Mouse (Mus musculus): ENCODE data around the gene Adnp. TPM values are rescaled to one million over a fixed set of nuclear protein-coding genes. Genes with fewer than 3 reads are reported as not detected.
"Not testable (repeated sequence)": the region's sequence is repeated elsewhere in the genome, so short reads cannot be mapped to it uniquely, and the experiment has no call there.

Gene Adnp
- total RNA-seq, 4 experiments from 2014 or later = 65.9 to 78.9 (median 72.1) TPM

DNA sequence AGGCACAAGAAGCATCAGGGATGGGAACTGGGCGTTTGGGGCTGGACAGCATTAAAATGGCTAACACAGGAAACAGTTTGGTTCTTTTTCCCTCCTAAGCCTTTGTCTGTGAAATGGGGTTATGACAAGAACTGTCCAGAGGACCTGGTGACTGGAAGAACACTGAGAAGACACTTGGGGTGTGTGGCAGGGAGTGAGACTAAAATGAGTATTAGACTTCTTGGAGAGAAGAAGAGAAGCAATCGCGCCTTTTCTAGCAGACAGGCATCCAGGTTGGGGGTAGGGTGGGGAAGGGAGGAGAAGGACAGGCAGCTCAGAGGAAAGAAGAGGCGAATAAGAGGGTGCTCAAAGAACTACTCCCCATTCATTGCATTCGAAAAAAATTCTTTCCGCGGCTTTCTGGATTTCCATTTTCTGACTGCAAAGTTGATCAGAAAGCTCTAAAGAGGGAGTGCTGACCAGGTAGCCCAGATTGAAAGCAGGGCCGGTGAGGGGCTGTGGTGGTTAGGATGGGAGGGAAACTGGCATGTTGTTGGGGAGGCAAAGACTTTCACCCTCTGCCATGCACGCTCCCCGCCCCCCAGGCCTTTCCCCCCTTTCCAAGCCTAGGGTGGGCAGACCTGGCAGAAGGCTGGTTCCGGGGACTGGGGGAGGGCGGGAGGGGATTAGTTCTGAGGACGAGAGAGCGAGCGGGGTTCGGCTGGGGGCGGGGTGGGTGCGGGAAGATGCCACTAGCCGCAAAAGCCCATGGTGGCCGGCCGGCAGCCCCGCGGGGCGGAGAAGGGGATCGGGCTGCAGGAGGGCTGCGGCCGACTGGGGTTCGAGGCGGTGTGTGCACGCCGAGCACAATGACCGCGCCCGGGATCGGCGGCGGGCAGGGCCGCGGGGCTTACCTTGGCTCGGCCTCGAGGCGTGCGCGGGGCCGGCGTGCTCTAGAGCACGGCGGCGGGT lies 956 bp downstream of the Adnp start:
- no peak for DNase-seq (ENCODE audit: low spot score in 2 of 2)

DNA sequence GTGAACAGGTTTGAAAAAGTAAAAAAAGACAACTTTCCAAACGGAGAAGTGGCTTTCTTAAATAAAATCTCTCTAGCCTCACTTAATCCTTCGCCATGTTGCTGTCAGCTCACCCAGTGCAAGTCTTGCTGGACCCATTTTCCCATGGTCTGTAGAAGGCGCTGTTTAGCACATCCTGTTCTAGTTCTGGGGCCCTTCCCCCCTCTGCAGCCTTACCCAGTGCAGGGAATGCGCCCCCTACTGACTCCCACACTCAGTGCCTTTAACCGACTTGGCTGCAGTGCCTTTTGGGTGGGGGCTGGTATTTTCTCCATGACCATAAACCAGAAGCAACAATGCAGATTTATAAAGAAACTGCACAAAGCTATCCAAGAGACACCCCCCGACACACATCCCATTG lies 1.6 kb downstream of the Adnp start:
- peak; percentile 72 to 84 for DNase-seq (ENCODE audit: low spot score in 2 of 2)

DNA sequence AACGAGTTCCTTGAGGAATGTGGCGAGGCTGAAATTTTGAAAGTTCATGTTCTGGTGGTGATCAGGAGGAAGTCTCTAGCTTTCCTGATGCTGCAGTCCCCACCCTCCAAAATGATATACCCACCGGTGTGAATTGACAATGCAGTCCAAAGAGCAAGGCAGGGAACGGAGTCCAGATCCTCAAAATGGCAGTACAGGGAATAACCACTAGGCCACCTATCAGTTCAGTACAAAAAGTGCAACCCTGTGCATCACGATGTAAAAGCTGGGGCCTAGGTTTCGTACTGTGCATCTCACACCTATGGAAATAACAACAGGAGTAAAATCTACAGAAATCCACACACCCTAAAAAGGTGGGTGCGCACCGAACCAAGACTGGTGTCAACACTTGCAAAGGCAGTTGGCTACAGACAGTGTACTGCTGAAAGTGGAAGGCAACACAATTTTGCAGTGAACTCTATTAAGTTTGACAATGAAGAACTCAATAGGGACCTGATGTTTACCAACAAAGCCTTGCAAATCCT lies 2.4 kb downstream of the Adnp start:
- DNase-seq (ENCODE audit: low spot score in 2 of 2) = no peak

DNA sequence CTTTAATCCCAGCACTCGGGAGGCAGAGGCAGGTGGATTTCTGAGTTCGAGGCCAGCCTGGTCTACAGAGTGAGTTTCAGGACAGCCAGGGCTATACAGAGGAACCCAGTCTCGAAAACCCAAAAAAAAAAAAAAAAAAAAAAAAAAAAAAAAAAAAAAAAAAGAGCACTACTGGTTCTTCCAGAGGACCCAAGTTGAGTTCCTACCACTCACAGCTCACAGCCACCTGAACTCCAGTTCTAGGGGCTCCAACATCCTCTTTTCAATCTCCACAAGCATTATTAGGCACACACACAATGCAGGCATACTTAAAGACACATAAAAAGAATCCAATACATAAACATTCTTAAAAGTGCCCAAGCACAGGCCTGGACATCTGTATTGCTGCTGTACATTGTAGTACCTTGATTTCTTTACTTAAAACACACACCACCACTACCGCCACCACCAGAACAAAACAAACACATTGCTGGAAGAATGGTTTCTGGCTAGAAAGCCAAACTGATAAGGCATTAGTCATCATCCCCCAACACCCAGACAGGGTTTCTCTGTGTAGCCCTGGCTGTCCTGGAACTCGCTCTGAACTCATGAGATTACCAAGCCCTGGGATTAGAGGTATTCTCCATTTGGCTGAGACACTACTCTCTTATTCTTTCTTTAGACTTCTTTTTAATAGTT lies 6.8 kb downstream of the Adnp start:
- DNase-seq (ENCODE audit: low spot score in 2 of 2) = no peak

DNA sequence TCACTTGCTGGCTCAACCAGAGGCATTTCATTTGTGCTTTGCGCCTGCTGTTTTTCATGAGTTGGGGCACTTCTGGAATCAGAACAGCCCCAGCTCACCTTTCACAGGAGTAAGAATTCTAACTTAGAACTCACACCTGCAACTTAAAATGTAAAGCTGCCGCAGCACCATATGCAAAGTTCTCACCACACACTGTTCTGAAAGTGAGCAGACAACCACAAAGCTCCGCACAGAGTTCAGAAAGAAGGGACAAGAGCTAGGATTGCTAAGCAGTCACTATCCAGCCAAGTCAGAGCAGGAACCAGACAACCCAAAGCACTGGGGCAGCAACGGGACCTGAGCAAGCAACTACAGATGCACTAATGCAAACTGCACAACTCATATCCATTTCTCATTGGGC lies 7.4 kb downstream of the Adnp start:
- no peak for DNase-seq (ENCODE audit: low spot score in 2 of 2)

DNA sequence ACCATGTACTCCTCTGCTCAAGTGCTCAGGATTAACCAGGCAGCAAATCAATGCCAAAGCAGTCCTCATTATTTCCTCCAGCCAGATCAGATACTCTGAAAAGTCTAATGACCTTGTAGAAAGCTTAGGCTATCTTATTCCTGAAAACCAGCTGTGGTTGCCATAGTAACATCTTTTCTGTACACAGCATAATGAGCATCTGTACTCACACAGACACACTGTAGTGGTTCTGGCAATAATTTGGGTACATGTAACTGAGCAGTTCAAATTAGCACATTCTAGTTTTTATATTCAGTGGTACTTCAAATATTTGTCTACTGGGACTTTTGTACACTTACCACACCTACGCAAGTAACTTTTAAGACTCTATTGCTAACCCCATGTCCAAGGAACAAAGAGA lies 8.5 kb downstream of the Adnp start:
- DNase-seq (ENCODE audit: low spot score in 2 of 2) = no peak

DNA sequence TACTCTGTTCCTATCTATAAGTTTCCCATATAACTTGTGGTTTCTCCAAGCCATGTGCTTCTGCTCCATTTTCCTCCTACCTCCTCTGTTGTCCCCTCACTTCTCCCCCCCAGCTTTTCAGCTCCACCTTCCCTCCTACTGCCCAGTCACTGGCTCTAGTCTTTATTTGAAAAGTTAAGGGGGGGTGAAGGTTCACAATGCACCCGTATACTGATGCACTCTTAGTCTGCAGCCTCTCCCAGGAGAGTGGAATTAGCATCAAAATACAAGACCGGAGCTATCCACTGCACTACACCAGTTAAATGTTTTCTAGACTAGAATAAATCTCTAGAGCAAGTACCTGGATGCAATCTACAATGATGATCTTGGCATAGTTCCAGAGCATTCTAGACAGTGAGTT lies 11.2 kb downstream of the Adnp start:
- DNase-seq (ENCODE audit: low spot score in 2 of 2) = no peak

DNA sequence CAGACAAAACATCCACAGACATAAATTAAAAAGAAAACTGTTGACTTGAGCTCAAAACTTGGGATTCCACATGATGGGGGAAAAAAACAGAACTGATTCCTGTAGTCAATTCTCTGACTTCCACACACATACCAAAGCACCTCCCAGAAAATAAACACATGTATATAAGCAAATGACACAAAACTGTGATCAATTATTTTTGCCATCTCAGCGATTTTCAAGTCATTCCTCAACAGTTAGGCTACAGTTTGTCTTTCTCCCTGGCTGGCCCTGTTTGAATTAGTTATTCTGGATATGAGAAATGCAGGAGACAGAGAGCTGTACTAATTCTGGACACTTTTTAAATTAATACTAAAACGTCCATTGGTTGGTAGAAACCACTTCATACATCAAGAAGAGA lies 13.2 kb downstream of the Adnp start:
- DNase-seq (ENCODE audit: low spot score in 2 of 2) = no peak

DNA sequence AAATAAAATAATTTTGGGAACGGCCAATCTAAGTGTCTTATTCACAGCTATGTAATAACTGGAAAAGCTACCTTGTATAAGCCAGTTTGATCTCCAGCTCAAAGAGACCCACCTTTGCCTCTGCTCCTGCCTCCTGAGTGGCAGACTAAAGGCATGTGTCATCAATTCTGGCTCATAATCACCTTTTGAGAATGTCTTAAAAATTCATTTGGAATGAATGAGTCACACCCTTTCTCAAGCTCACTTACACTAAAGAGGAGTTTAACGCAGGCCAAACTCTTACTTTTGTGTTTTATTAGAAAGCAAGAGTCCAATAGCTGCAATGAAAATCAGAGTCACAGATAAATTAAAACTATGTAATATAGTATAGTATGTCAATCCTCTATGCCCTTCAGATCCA lies 15.1 kb downstream of the Adnp start:
- DNase-seq (ENCODE audit: low spot score in 2 of 2) = no peak

DNA sequence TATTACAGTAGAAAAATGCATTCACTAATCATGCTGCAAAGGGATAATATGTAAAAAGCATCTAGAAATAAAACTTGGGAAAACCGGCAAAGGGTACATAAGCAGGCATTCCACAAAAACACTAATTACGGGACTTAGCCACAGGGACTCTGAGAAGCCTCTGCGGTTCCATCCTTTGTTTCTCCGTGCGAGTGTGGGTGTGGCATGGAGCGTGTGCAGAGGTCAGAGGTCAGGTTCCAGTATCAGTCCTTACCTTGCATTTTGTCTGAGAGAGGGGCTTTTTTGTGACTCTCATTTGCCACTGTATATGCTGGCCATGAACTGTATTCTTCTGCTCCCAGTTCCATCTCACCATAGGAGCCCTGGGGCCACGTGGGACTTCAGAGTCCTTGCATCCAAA lies 31.0 kb downstream of the Adnp start:
- DNase-seq (ENCODE audit: low spot score in 2 of 2) = no peak

DNA sequence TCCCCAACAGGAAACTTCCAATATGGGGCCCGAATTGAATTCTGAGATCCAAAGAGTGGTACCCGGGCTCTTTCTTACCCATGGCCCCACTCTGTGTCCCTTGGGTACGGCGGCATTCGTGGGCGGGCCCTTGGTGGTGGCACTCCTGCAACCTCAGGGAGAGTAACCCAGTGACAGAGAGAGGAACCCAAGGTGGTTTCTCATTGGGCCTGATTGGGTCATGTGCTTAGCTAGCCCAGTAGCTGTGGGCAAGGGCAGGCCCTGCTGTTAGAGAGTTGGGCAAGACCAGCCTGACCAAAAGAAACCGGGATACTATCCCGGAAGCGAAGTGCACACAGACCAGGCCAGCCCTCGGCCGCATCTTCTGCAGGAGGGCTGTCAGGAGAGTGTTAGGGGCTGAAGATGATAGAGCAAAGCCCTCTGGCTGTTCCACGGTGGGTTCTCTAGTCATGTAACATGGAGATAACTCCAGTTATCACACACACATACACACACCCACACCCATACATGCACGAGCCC lies 36.7 kb downstream of the Adnp start:
- no peak for DNase-seq (ENCODE audit: low spot score in 2 of 2)

DNA sequence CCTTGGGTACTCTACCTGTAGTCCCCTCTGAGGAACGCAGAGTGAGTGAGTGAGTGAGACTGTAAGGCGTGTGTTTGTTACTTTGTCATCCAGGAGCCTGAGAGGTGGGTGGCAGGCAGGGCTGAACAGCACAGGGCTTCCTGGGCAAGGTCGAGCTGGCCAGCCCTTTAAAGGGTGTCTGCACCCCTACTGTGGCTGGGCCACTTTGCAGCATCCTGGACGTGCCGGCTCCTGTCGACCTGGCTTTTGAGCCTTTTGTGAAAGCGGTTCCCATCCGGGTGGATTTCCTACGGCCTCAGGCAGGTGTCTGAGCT lies 37.2 kb downstream of the Adnp start:
- DNase-seq (ENCODE audit: low spot score in 2 of 2) = no peak

DNA sequence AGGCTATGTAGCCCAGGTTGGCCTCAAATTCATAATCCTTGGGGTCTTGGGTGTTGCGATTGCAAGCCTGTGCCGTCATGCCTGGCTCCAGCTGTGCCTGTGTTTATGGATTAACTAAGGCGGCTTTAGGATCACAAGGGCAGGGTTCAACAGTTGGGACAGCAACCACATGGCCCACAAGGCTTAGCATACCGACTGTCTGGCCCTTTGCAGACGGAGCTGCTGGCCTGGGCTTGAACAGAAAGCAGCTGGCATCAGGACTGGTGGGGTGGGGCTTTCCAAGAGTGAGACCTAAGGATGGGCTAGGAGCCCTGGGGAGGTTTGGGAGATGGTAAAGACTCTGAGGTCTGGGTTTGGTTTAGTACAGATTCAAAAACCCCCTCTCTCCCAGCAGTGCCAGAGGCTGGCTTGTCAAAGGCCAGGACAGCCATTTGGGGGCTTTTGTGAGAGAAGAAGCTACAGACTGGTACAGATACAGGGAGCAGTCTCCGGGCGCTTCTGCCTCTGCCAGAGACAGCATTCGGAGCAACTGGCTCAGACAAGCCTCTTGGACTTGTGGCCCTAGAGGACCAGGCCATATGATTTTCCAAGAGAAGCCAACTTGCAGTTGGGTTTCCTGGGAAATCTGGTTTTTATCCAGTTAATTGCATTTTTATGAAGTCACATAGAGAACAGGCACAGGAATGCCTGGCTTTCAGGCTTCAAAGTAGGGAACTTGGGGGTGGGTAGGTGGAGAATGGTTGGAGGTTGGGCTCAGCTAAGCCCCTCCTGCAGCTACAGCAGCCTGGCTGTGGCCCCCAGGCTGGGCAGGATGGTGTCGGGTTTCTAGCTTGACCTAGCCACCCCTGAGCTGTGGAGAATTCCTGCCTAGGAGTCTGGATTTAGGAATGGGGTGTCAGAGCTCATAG lies 37.8 kb downstream of the Adnp start:
- no peak for DNase-seq (ENCODE audit: low spot score in 2 of 2)

DNA sequence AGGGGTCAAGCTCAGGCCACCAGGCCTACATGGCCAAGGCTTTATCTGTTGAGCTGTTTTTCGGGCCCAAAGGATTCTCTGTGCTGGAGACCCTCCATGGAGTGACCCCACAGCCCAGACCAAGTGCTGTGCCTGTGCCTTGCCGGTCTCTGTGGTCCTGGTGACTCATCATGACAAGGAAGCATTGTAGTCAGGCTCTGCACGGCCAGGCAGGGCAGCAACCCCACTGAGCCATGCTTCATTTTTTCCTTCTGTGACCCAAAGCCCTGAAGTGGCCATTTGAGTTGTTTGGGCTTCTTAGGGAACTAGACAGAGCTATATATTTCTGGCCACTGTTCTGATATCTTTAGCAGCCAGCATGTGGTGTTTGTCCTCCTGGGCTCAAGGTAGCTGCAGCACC lies 39.1 kb downstream of the Adnp start:
- no peak for DNase-seq (ENCODE audit: low spot score in 2 of 2)

DNA sequence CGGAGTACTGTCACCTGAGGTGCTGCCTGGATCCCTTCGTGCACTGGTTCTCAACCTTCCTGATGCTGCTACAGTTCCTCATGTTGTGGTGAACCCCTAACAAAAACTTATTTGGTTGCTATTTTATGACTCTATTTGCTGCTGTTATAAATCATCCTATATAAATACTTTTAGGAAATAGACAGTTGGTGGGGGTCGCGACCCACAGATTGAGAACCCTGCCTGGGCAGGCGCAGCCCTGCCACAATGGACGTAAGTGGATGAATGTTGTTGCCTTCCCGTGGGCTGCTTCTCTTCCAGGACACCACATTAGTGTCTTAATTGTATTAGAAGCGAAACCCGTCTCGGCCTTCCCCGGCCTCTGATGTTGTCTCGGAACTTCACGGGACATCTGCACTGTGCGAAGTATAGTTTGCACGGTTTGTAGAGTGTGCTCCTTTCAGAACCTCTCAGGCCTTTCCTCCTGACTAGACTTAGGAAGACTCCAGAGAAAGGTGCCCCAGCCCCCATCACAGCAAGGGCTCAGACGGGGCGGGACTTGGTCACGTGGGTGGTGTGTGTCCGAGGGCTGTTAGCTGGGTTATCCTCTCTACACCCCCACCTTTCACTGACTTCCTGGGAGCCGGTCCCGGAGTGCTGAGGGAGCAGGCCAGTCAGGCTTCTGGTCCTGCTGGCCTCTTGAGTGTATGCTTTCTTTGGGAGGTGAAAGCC lies 40.0 kb downstream of the Adnp start:
- DNase-seq (ENCODE audit: low spot score in 2 of 2) = no peak

DNA sequence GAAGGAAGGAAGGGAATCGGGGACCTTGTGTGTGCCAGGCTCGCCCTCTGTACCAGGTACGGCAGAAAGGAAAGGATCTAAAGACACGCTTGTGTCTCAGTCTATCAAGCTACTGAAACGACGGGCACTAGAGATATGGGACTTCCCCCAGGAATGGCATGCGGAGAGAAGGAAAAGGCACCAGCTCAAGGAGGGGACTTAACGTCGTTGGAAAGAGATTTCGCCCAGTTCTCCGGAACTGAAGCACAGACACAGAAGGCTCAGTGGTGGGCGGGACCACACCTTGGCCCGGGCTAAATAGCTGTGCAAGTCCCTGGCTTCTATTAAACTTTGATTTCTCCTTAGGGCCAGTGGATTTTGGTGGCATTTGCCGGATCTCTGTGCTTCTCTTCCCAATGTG lies 44.9 kb downstream of the Adnp start:
- DNase-seq (ENCODE audit: low spot score in 2 of 2) = no peak

DNA sequence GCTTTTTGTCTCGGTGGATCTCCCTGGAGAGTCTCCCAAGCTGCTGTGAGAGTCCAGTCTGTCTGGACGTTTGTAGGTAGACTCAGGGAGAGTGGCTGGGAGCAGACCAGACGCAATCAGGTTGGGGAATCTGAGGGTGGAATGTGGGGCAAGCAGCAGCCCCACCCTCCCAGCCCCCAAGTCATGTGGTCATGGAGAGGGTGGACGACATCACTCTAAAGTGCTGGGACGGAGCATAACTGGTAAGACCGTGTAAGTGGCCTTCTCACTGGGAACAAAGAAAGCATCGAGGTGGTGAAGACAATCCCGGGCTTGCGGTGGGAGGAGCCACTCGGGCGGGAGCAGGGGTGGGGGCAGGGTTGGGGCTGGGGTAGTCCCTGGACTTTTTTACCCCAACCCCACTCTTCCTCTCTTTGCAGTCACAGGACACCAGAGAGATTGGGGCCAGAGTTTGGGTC lies 45.4 kb downstream of the Adnp start:
- DNase-seq (ENCODE audit: low spot score in 2 of 2) = no peak

DNA sequence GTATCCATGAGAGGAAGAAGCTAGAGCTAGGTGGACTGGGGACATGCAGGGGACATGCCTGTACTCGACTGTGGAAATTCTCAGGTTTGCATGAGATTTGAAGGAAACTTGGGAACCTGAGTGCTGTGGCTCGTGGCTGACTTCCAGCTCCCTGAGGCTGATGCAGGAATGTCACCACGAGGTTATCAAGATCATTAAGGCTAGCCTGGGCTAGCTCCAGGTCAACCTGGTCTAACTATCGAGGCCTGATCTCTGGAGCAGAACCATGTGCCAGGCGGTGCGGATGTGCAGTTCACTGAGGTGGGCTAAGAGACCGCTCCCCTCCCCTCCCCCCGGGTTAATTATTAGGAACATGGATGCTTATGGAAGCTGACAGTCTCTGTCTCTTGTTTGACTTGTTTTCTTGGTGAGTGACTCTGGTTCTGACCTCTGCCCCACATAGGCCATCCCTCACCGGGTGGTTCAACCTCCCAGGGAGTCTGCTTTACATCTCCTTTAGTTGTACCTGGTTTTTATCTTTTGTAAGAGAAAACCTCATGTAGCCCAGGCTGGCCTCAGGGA lies 46.5 kb downstream of the Adnp start:
- no peak for DNase-seq (ENCODE audit: low spot score in 2 of 2)

DNA sequence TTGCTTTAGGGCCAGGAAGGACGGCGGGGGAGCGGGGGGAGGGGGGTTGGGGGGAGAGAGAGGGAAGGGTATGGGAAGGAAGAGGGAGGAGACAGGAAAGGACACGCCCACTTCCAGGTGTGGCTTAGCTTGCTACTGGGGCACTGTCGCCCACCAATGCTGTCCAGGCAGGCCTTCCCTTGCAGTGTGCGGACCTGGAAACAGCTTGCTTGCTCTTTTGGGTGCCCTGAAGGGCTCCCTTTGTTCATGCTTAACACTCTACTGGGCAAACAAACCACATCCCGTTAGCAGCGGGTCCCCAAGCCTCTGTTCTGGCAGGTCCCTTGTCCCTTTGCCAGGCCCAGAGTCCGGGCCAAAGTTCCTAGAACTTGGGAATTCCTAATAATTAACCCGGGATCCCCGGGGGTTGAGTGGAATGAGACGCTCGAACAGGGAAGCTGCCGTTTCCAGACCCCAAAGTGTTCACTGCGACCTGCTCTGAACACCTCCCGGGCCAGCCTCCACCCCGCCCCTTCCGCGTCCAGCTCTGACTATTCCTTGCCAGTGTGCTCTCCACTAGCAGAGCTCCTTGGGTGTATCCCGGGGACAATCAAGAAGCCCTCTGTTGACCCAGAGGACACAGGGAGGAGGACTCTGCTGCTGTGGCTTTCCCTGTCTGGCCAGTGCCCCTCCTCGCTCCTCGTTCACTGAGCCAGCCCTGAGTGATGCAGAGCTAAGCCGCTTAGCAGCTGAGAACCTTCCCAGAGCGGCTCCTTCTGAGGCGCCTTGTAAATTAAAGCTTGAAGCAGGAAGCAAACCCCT lies 47.8 kb downstream of the Adnp start:
- DNase-seq (ENCODE audit: low spot score in 2 of 2) = no peak

DNA sequence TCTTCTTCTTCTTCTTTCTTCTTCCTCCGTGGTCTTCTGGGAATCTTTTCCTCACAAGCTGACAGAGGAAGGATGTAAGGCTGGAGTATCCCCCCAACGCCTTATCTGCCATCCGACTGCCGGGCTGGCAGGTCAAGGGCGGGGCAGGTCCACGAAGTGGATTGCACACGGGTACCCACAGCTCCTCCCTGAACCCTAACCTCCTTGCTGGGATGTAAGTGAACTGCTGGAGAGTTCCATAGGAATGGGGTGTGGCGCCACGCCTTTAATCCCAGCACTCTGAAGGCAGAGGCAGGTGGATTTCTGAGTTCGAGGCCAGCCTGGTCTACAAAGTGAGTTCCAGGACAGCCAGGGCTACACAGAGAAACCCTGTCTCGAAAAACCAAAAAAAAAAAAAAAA lies 48.9 kb downstream of the Adnp start:
- not testable (repeated sequence) for DNase-seq (ENCODE audit: low spot score in 2 of 2)
